Mouse (Mus musculus) lung, adult 2 months (tissue): Measurements from ENCODE around the gene L3mbtl4.

ENCODE experiments used
- CTCF ChIP-seq: fragments of 200-500 bp; IDR thresholded peaks from 2 replicates; pipeline ENCODE4 v1.5.1; 2011; ENCODE audit warnings: mild to moderate bottlenecking, low read length, control low read depth; ENCODE audit not compliant: insufficient read depth
- POLR2A ChIP-seq: fragments of 200-500 bp; IDR thresholded peaks from 2 replicates; pipeline ENCODE4 v1.6.1; 2011; ENCODE audit warnings: low read depth, mild to moderate bottlenecking, control low read depth, low read length, borderline replicate concordance; ENCODE audit errors: extremely low read depth

GRCm38 (mm10) chr17:68611247-68611646 is 337.6 kb downstream of the L3mbtl4 start:
- TF ChIP-seq POLR2A (no peak), CTCF (no peak)
